Mouse (Mus musculus) hindbrain, embryonic 15.5 days (tissue): ENCODE results near the gene Zfp874b. TPM values are rescaled to one million over a fixed set of nuclear protein-coding genes. Genes with fewer than 3 reads are reported as not detected.
"Not testable (repeated sequence)": the region's sequence is repeated elsewhere in the genome, so short reads cannot be mapped to it uniquely, and the experiment has no call there.

ENCODE experiments used
- ATAC-seq: fragments of 200-750 bp; cut with Nextera tagmentation; 2 replicates; pipeline ENCODE4 v1.8.0; 2017; ENCODE audit warnings: low read depth, moderate number of reproducible peaks, moderate TSS enrichment; ENCODE audit not compliant: low FRiP score
- H3K27ac ChIP-seq: fragments of 300-500 bp; sonication (generic); replicated peaks from 2 replicates; pipeline ENCODE4 v1.5.1; 2015; ENCODE audit warnings: mild to moderate bottlenecking, inconsistent platforms
- H3K27me3 ChIP-seq: fragments of 300-500 bp; sonication (generic); 2 replicates; pipeline ENCODE4 v1.6.1; 2015; ENCODE audit warnings: control low read depth, inconsistent platforms
- H3K36me3 ChIP-seq: fragments of 300-500 bp; sonication (generic); 2 replicates; pipeline ENCODE4 v1.6.1; 2015; ENCODE audit warnings: control low read depth, inconsistent platforms
- H3K4me1 ChIP-seq: fragments of 300-500 bp; sonication (generic); replicated peaks from 2 replicates; pipeline ENCODE4 v1.6.1; 2015; ENCODE audit warnings: control low read depth, inconsistent platforms
- H3K4me2 ChIP-seq: fragments of 300-500 bp; sonication (generic); 2 replicates; pipeline ENCODE4 v1.6.1; 2015; ENCODE audit warnings: moderate library complexity, mild to moderate bottlenecking, inconsistent platforms
- H3K4me3 ChIP-seq: fragments of 300-500 bp; sonication (generic); 2 replicates; pipeline ENCODE4 v1.5.1; 2015; ENCODE audit warnings: mild to moderate bottlenecking, inconsistent platforms
- H3K9ac ChIP-seq: fragments of 300-500 bp; sonication (generic); 2 replicates; pipeline ENCODE4 v1.6.1; 2015; ENCODE audit warnings: inconsistent platforms
- H3K9me3 ChIP-seq: fragments of 300-500 bp; sonication (generic); 2 replicates; pipeline ENCODE4 v1.6.1; 2016; ENCODE audit warnings: control low read depth, inconsistent platforms
- WGBS: fragments of 180-500 bp; shearing (Covaris S2); methylation state at CpG from one replicate; pipeline ENCODE4 v1.1.7; 2015; 5-methylcytosine and 5-hydroxymethylcytosine counted together
- polyA plus RNA-seq: library from polyadenylated mRNA; unstranded; fragments of >200 nt; fragmentation: Nextera tagmentation; extraction: Ambion mirVana; gene quantifications from 2 replicates; pipeline ENCODE4 v1.2.1, GENCODE M21; 2015

The Zfp874b gene
- polyA plus RNA-seq, 1 experiment from 2014 or later: 2.8 TPM

DNA sequence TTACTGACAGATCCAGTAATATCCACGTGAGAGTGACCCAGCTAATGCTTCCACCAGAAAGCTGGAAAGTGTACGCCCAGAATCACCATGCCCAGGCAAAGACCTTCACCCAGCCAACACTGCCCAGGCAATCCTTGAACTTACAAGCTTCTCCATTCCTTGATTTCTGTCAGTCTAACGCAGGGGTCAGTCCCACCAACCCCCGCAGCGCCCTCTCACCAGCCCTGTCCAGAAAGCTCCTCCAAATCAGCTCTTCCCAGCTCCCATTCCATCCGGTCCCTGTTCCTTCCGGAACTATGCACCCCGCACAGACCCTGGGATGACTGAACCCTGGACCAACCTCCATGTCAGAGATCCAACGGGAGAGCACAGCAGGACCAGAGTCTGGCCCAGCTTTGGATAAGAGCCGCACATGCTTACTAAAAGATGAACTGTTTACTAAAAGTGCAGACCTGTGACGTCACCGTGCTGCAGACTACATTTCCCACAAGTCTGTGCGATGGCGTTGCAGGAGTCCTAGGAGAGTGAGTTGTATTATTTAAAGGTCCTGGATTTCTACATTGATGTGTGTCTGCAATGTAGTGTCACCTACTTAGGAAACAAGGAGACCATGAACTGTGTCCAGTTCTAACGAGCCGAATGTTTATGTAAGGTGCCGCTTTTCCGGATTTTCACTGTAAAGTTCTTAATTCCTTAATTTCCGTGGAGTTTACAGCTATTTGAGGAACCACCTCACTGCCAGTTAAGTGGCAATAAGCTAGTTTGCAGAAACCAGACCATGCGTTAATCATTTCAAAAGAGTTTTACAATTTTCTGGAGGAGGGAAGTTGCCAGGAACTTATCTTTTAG lies 32.7 kb downstream of the Zfp874b start, which contains the start of gene Zfp874a:
Zfp874a (minus strand) TSS at position 453 of the 849 bp plus-strand sequence.
- H3K4me3 ChIP-seq: peak within 1 kb of the TSS; percentile 58
- peak; percentile 97 for ATAC-seq
- 2% methylated on average over 20 of the region's 20 CpGs for WGBS
- peaks cover 12% of the 10 kb centered on the region; the same call in 1 of the 2 replicates for H3K36me3 ChIP-seq
- H3K9me3 ChIP-seq: no peaks in the 10 kb centered on the region
- no peaks in the 10 kb centered on the region for H3K27me3 ChIP-seq
- H3K4me1 ChIP-seq: peaks cover 13% of the 10 kb centered on the region
- H3K27ac ChIP-seq: peak within 1 kb of the TSS; percentile 3; the same call in 1 of the 2 replicates
- H3K9ac ChIP-seq: peak within 1 kb of the TSS; percentile 54
- H3K4me2 ChIP-seq: peak within 1 kb of the TSS; percentile 68

DNA sequence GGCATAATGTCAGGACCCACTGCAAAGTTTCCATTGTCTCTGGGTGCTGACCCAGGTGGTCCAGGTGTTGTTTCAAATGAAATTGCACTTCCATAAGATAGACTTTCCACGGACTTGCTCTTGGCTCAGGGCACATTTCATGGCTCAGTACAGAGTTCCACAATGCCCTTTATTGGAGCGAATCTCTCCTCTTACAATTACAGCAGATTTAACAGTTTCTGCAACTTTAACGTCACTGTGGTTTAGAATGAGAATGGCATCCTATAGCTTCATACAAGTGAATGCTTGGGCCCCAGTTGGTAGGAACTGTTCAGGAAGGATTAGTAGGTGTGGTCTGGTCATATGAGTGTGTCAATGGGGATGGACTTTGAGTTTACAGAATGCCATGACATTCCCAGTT lies 47.0 kb downstream of the Zfp874b start:
- peaks cover 13% of the 10 kb centered on the region for H3K36me3 ChIP-seq
- not testable (repeated sequence) for H3K4me1 ChIP-seq, H3K4me2 ChIP-seq, H3K27me3 ChIP-seq, H3K27ac ChIP-seq, H3K9ac ChIP-seq, ATAC-seq, H3K9me3 ChIP-seq, H3K4me3 ChIP-seq
- 92% methylated on average over 1 of the region's 3 CpGs for WGBS

DNA sequence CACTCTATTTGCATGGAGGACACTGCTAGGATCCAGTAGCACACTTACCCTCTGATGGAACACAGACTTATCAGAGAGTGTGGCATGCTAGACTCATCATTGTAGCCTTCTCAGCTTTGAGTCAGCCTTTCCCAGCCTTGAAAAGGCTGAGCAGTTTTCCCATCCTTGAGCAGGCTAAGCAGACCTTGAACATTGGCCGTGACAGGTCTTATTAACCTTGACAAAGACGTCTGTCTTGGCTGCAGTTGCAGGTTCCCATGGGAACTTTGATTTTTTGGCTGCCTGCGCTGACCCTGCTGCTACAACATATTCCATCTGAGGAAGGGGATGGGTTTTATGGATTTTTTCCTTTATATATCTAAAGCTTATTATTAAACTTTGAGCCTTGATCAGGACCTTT lies 55.9 kb downstream of the Zfp874b start:
- Histone ChIP-seq H3K27ac (no peak overlapping the region), H3K9me3 (no peaks in the 10 kb centered on the region), H3K36me3 (no peaks in the 10 kb centered on the region), H3K4me1 (no peaks in the 10 kb centered on the region), H3K9ac (no peak overlapping the region), H3K27me3 (no peaks in the 10 kb centered on the region), H3K4me2 (no peak overlapping the region), H3K4me3 (no peak overlapping the region)
- ATAC-seq: no peak
- WGBS: 67% methylated on average over 3 of the region's 3 CpGs

DNA sequence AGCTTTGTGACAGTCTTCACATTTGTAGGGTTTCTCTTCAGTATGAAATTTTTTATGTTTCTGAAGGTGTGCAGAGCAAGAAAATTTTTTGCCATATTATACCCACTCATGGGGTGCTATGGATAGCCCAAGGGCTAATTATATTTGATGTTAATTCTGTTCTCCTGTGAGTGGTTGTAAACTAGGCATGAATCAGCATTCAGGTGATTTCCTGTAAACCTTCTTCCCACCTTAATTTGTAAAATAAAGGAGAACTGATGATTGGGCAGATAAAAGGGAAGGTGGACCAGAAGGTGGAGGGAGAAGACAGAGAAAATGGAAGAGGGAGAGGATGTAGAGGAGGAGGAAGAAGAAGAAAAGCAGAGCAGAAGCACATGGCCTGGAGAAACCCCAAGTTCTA lies 58.4 kb downstream of the Zfp874b start:
- H3K9me3 ChIP-seq, H3K27ac ChIP-seq: not testable (repeated sequence)

DNA sequence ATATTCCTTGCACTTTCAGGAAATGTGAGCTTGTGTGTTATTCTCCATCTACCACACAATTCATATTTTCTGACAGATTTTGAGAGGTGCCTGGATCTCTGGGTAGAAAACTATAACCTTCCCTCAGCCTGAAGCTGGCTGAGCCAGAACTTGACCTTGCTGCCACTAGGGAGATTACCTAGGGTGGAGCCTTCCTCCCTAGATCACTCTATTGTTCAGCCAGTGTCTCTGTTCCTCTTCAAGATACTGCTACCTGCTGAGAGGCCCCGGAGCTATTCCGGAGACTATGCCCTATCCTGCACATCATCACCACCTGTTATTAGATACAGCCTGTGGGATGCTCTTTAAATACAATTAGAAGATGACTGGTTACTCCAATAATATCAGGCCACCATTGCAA lies 61.5 kb downstream of the Zfp874b start:
- not testable (repeated sequence) for H3K9ac ChIP-seq, H3K27me3 ChIP-seq, H3K9me3 ChIP-seq, H3K4me3 ChIP-seq, H3K27ac ChIP-seq, ATAC-seq, H3K4me1 ChIP-seq, H3K4me2 ChIP-seq, H3K36me3 ChIP-seq
- WGBS: 81% methylated on average over 2 of the region's 2 CpGs

More for the DNA sequence above, 58.4 kb downstream of the Zfp874b start:
- ATAC-seq, H3K4me3 ChIP-seq, H3K4me2 ChIP-seq, H3K27me3 ChIP-seq, H3K36me3 ChIP-seq, H3K4me1 ChIP-seq, H3K9ac ChIP-seq: not testable (repeated sequence)

Other genes starting within 250 kb of the Zfp874b start
- gene Zfp458, start 205.8 kb downstream of the Zfp874b start, polyA plus RNA-seq: 4.7 and 6.0 TPM in 2 replicates
- 1.1 and 1.3 TPM in 2 replicates for gene Zfp457, start 177.8 kb downstream of the Zfp874b start, polyA plus RNA-seq
- 1.7 and 1.9 TPM in 2 replicates for gene Zfp595, start 151.7 kb downstream of the Zfp874b start, polyA plus RNA-seq
- 0.35 TPM in 1 of 2 replicates, not detected in the other for gene Gm28044, start 123.7 kb downstream of the Zfp874b start, polyA plus RNA-seq
- gene Zfp953, start 123.7 kb downstream of the Zfp874b start, polyA plus RNA-seq: 0.42 and 0.58 TPM in 2 replicates
- gene Gm28041, start 108.5 kb downstream of the Zfp874b start, polyA plus RNA-seq: 0.25 TPM in 1 of 2 replicates, not detected in the other
- 0.60 and 1.1 TPM in 2 replicates for gene Zfp456, start 108.4 kb downstream of the Zfp874b start, polyA plus RNA-seq
- gene Zfp429, start 84.4 kb downstream of the Zfp874b start, polyA plus RNA-seq: 4.0 and 4.5 TPM in 2 replicates
- gene Zfp459, start 62.8 kb downstream of the Zfp874b start, polyA plus RNA-seq: 0.68 and 1.5 TPM in 2 replicates
- gene Zfp874a, start 32.6 kb downstream of the Zfp874b start, polyA plus RNA-seq: 6.6 and 7.3 TPM in 2 replicates
- gene Zfp58, start 16.3 kb upstream of the Zfp874b start, polyA plus RNA-seq: 10.0 and 11.6 TPM in 2 replicates
- not detected in 2 replicates for gene Gm26965, start 41.9 kb upstream of the Zfp874b start, polyA plus RNA-seq
- gene Zfp87, start 41.9 kb upstream of the Zfp874b start, polyA plus RNA-seq: 32.2 and 37.2 TPM in 2 replicates
- 13.1 and 13.4 TPM in 2 replicates for gene Zfp748, start 69.6 kb upstream of the Zfp874b start, polyA plus RNA-seq
- gene Zfp729b, start 125.4 kb upstream of the Zfp874b start, polyA plus RNA-seq: 4.6 TPM in 2 replicates
- gene Gm49345, start 153.5 kb upstream of the Zfp874b start, polyA plus RNA-seq: 0.16 and 0.31 TPM in 2 replicates
- gene Zfp729a, start 153.5 kb upstream of the Zfp874b start, polyA plus RNA-seq: 2.9 and 3.1 TPM in 2 replicates
- 13.6 and 15.9 TPM in 2 replicates for gene Zfp738, start 202.8 kb upstream of the Zfp874b start, polyA plus RNA-seq
- gene Zfp65, start 244.9 kb upstream of the Zfp874b start, polyA plus RNA-seq: 8.5 and 9.4 TPM in 2 replicates